In genomic region chr5:36736009-36736408, GRCm38 (mm10) we compare ENCODE assay signal across 12 mouse cellular contexts. TPM values are rescaled to one million over a fixed set of nuclear protein-coding genes. Genes with fewer than 3 reads are reported as not detected.
DNase-seq lines count a peak whose midpoint lies in the region; ATAC-seq lines count a peak whose summit lies in the region.
"Had no signal": no experiment of that assay in that cellular context is flagged by ENCODE, and none has a peak within 500 bp of the region (broad histone marks: within the 10 kb centered on the region; RNA-seq: fewer than 3 reads in every experiment).

No protein-coding gene starts in this region.

- peaks cover 3% of the 10 kb centered on the region; the same call in 1 of the 2 replicates for H3K4me1 ChIP-seq in forebrain, embryonic 13.5 days
- no peaks in the 10 kb centered on the region for H3K4me1 ChIP-seq in forebrain, embryonic 16.5 days (replicated peaks; ENCODE audit: control insufficient read depth, insufficient read depth, low read length)
- H3K4me1 ChIP-seq: embryonic facial prominence, embryonic 12.5 days; midbrain, embryonic 13.5 days had no signal

- H3K36me3 ChIP-seq in forebrain, embryonic 13.5 days (ENCODE audit: poor library complexity, severe bottlenecking) = no peaks in the 10 kb centered on the region
- H3K36me3 ChIP-seq in forebrain, embryonic 16.5 days (ENCODE audit: control insufficient read depth, insufficient read depth) = no peaks in the 10 kb centered on the region
- H3K36me3 ChIP-seq: embryonic facial prominence, embryonic 12.5 days; midbrain, embryonic 13.5 days had no signal

- no peak overlapping the region for H3K4me3 ChIP-seq in forebrain, embryonic 13.5 days
- H3K4me3 ChIP-seq in forebrain, embryonic 16.5 days (replicated peaks; ENCODE audit: low read length) = no peak overlapping the region
- H3K4me3 ChIP-seq: embryonic facial prominence, embryonic 12.5 days; midbrain, embryonic 13.5 days had no signal

- no peak overlapping the region for H3K27ac ChIP-seq in forebrain, embryonic 13.5 days
- no peak overlapping the region for H3K27ac ChIP-seq in forebrain, embryonic 16.5 days (ENCODE audit: low read length)
- H3K27ac ChIP-seq: embryonic facial prominence, embryonic 12.5 days; midbrain, embryonic 13.5 days had no signal

- H3K9ac ChIP-seq in forebrain, embryonic 13.5 days = peak overlapping the region; percentile 2; the same call in 1 of the 2 replicates
- H3K9ac ChIP-seq in forebrain, embryonic 16.5 days (replicated peaks; ENCODE audit: low read depth, low read length) = no peak overlapping the region
- H3K9ac ChIP-seq: embryonic facial prominence, embryonic 12.5 days; midbrain, embryonic 13.5 days had no signal

- peak; percentile 47 for DNase-seq in ovary, postnatal 36 days (ENCODE audit: low spot score)
- DNase-seq in ovary, postnatal 10 days (ENCODE audit: low spot score) = no peak
- DNase-seq in liver = peak; percentile 93
- DNase-seq in testis, postnatal 10 days (ENCODE audit: low spot score) = peak; percentile 74
- no peak for DNase-seq in thymus, postnatal 25 days
- no peak for DNase-seq in left cerebral cortex, postnatal 14 days (ENCODE audit: low spot score in 2 of 2)

- WGBS in forebrain, embryonic 13.5 days = 78% methylated on average over 8 of the region's 8 CpGs
- 77% methylated on average over 8 of the region's 8 CpGs for WGBS in forebrain, embryonic 16.5 days

- H3K27me3 ChIP-seq in forebrain, embryonic 13.5 days = peaks cover 7% of the 10 kb centered on the region; the same call in 1 of the 2 replicates
- H3K27me3 ChIP-seq in forebrain, embryonic 16.5 days (replicated peaks; ENCODE audit: control insufficient read depth, insufficient read depth, low read length) = no peaks in the 10 kb centered on the region
- H3K27me3 ChIP-seq: embryonic facial prominence, embryonic 12.5 days had no signal

- intact Hi-C loops in left cerebral cortex, postnatal 14 days (cut with DNase I) = no loop called here

- no peaks in the 10 kb centered on the region for H3K9me3 ChIP-seq in forebrain, embryonic 13.5 days (replicated peaks)
- no peaks in the 10 kb centered on the region for H3K9me3 ChIP-seq in forebrain, embryonic 16.5 days (ENCODE audit: control insufficient read depth, low read length)
- H3K9me3 ChIP-seq: embryonic facial prominence, embryonic 12.5 days; midbrain, embryonic 13.5 days had no signal

- H3K4me2 ChIP-seq in forebrain, embryonic 13.5 days = no peak overlapping the region
- no peak overlapping the region for H3K4me2 ChIP-seq in forebrain, embryonic 16.5 days (ENCODE audit: low read length)
- H3K4me2 ChIP-seq: embryonic facial prominence, embryonic 12.5 days; midbrain, embryonic 13.5 days had no signal

- ATAC-seq in forebrain, embryonic 13.5 days = no peak
- ATAC-seq in forebrain, embryonic 16.5 days = no peak
- ATAC-seq: CD4-positive, CD25-positive, alpha-beta regulatory T cell, adult 4 months; inflammation-experienced regulatory T-cells, adult 6 months; midbrain, embryonic 13.5 days had no signal

RNA-seq across cellular contexts. Expression of gene Bloc1s4, which starts 12.4 kb away (rescaled TPM):
- polyA plus RNA-seq in forebrain, embryonic 13.5 days (2015; fragmentation: Nextera tagmentation; extraction: Ambion mirVana) = 23.9 and 24.2 TPM in 2 replicates
- 26.0 and 31.4 TPM in 2 replicates for polyA plus RNA-seq in forebrain, embryonic 16.5 days (2015; fragmentation: Nextera tagmentation; extraction: Ambion mirVana)
- total RNA-seq in left cerebral cortex, postnatal 14 days (2021) = 10 to 100 TPM; 17.1 to 18.8 TPM

RNA-seq across cellular contexts. Expression of gene D5Ertd579e, which starts 40.2 kb away (rescaled TPM):
- 27.4 and 34.3 TPM in 2 replicates for polyA plus RNA-seq in forebrain, embryonic 13.5 days (2015; fragmentation: Nextera tagmentation; extraction: Ambion mirVana)
- polyA plus RNA-seq in forebrain, embryonic 16.5 days (2015; fragmentation: Nextera tagmentation; extraction: Ambion mirVana) = 35.9 and 39.9 TPM in 2 replicates
- 10 to 100 TPM; 88.8 to 95.6 TPM for total RNA-seq in left cerebral cortex, postnatal 14 days (2021)

Comparison
In these comparisons a context has a peak if more than half of its experiments do, and no peak if none do; other contexts are left out.
1. DNase-seq: peak in ovary, postnatal 36 days (single experiment), liver (single experiment) and testis, postnatal 10 days (single experiment); none in ovary, postnatal 10 days (single experiment), thymus, postnatal 25 days (single experiment) and left cerebral cortex, postnatal 14 days (0 of 2).